Mouse (Mus musculus) neural tube, embryonic 11.5 days (tissue): ENCODE measurements at regions not wholly inside any gene's neighbourhood (a gene's known extent, or its start where the extent isn't known, plus 50 kb on each side); places are given as distances from the start of the nearest gene placed in this dataset.

Experiments
- ATAC-seq: fragments of 200-750 bp; cut with Nextera tagmentation; 2 replicates; pipeline ENCODE4 v1.8.0; 2017; ENCODE audit warnings: moderate number of reproducible peaks, mild to moderate bottlenecking, moderate TSS enrichment, moderate library complexity; ENCODE audit not compliant: insufficient read depth, low FRiP score, low TSS enrichment
- DNase-seq: peaks from one replicate; pipeline ENCODE4 v3.0.0-alpha.2; 2015; ENCODE audit warnings: low spot score
- H3K27ac ChIP-seq: fragments of 300-500 bp; sonication (generic); 2 replicates; pipeline ENCODE4 v1.5.1; 2014; ENCODE audit warnings: low read depth, mild to moderate bottlenecking, low read length
- H3K27me3 ChIP-seq: fragments of 300-500 bp; sonication (generic); 2 replicates; pipeline ENCODE4 v1.6.1; 2014; ENCODE audit warnings: mild to moderate bottlenecking, low read length, mixed read lengths; ENCODE audit not compliant: control insufficient read depth, insufficient read depth
- H3K36me3 ChIP-seq: fragments of 300-500 bp; sonication (generic); 2 replicates; pipeline ENCODE4 v1.6.1; 2014; ENCODE audit warnings: mild to moderate bottlenecking, low read length, moderate library complexity, mixed read lengths; ENCODE audit not compliant: control insufficient read depth, insufficient read depth
- H3K4me1 ChIP-seq: fragments of 300-500 bp; sonication (generic); 2 replicates; pipeline ENCODE4 v1.6.1; 2014; ENCODE audit warnings: low read length, mixed read lengths; ENCODE audit not compliant: control insufficient read depth, insufficient read depth
- H3K4me2 ChIP-seq: fragments of 300-500 bp; sonication (generic); 2 replicates; pipeline ENCODE4 v1.6.1; 2014; ENCODE audit warnings: low read depth, mild to moderate bottlenecking, moderate library complexity
- H3K4me3 ChIP-seq: fragments of 300-500 bp; sonication (generic); 2 replicates; pipeline ENCODE4 v1.5.1; 2014; ENCODE audit warnings: low read depth, low read length
- H3K9ac ChIP-seq: fragments of 300-500 bp; sonication (generic); 2 replicates; pipeline ENCODE4 v1.6.1; 2014; ENCODE audit warnings: mild to moderate bottlenecking, low read length
- H3K9me3 ChIP-seq: fragments of 300-500 bp; sonication (generic); 2 replicates; pipeline ENCODE4 v1.6.1; 2016; ENCODE audit warnings: low read length; ENCODE audit not compliant: control insufficient read depth
- WGBS: fragments of 180-500 bp; shearing (Covaris S2); extraction: QIAGEN DNeasy Blood & Tissue Kit; methylation state at CpG from one replicate; pipeline ENCODE4 v1.1.7; 2014; 5-methylcytosine and 5-hydroxymethylcytosine counted together

GRCm38 (mm10) chr7:135792918-135793317, 76.8 kb upstream of the Mki67 start:
- WGBS: 32% methylated on average over 8 of the region's 8 CpGs
- Histone ChIP-seq H3K4me2 (no peak overlapping the region), H3K4me1 (no peaks in the 10 kb centered on the region), H3K9ac (no peak overlapping the region), H3K9me3 (no peaks in the 10 kb centered on the region), H3K36me3 (no peaks in the 10 kb centered on the region), H3K27ac (no peak overlapping the region), H3K27me3 (no peaks in the 10 kb centered on the region), H3K4me3 (no peak overlapping the region)
- DNase-seq (peak; percentile 60), ATAC-seq (no peak)

- ATAC-seq (no peak), DNase-seq (no peak)
- H3K4me3 ChIP-seq: no peak overlapping the region
- no peaks in the 10 kb centered on the region for H3K9me3 ChIP-seq
- H3K36me3 ChIP-seq: no peaks in the 10 kb centered on the region
- WGBS: 47% methylated on average over 7 of the region's 7 CpGs
- no peak overlapping the region for H3K27ac ChIP-seq
- H3K4me1 ChIP-seq: no peaks in the 10 kb centered on the region
- H3K27me3 ChIP-seq: no peaks in the 10 kb centered on the region
- no peak overlapping the region for H3K9ac ChIP-seq
- H3K4me2 ChIP-seq: no peak overlapping the region
Measured at GRCm38 (mm10) chr7:135794238-135794637, 78.1 kb upstream of the Mki67 start.

- Histone ChIP-seq H3K27ac (no peak overlapping the region), H3K4me3 (no peak overlapping the region), H3K9me3 (no peaks in the 10 kb centered on the region), H3K9ac (no peak overlapping the region), H3K4me2 (no peak overlapping the region), H3K36me3 (no peaks in the 10 kb centered on the region), H3K4me1 (no peaks in the 10 kb centered on the region), H3K27me3 (no peaks in the 10 kb centered on the region)
- DNase-seq (no peak), ATAC-seq (no peak)
- 45% methylated on average over 2 of the region's 2 CpGs for WGBS
Measured at GRCm38 (mm10) chr7:135794679-135795078, 78.5 kb upstream of the Mki67 start.

GRCm38 (mm10) chr7:135798441-135798840, 82.3 kb upstream of the Mki67 start:
- Histone ChIP-seq H3K4me2 (no peak overlapping the region), H3K4me1 (no peaks in the 10 kb centered on the region), H3K27me3 (no peaks in the 10 kb centered on the region), H3K4me3 (no peak overlapping the region), H3K36me3 (no peaks in the 10 kb centered on the region), H3K27ac (no peak overlapping the region), H3K9me3 (no peaks in the 10 kb centered on the region), H3K9ac (no peak overlapping the region)
- ATAC-seq (no peak), DNase-seq (no peak)
- 76% methylated on average over 2 of the region's 2 CpGs for WGBS

- Histone ChIP-seq H3K9ac (no peak overlapping the region), H3K36me3 (no peaks in the 10 kb centered on the region), H3K4me2 (no peak overlapping the region), H3K4me1 (no peaks in the 10 kb centered on the region), H3K27me3 (no peaks in the 10 kb centered on the region), H3K4me3 (no peak overlapping the region), H3K27ac (no peak overlapping the region), H3K9me3 (no peaks in the 10 kb centered on the region)
- no peak for ATAC-seq
- WGBS: 82% methylated on average over 15 of the region's 15 CpGs
- no peak for DNase-seq
Measured at GRCm38 (mm10) chr7:135802598-135803121, 86.5 kb upstream of the Mki67 start.

- Histone ChIP-seq H3K27ac (no peak overlapping the region), H3K4me3 (no peak overlapping the region), H3K27me3 (no peaks in the 10 kb centered on the region), H3K9ac (no peak overlapping the region), H3K36me3 (no peaks in the 10 kb centered on the region), H3K4me2 (no peak overlapping the region), H3K4me1 (no peaks in the 10 kb centered on the region), H3K9me3 (no peaks in the 10 kb centered on the region)
- DNase-seq (no peak), ATAC-seq (no peak)
- 61% methylated on average over 7 of the region's 7 CpGs for WGBS
Measured at GRCm38 (mm10) chr7:135804730-135805129, 88.6 kb upstream of the Mki67 start.

GRCm38 (mm10) chr7:135806139-135806538, 90.0 kb upstream of the Mki67 start:
- H3K4me3 ChIP-seq: no peak overlapping the region
- H3K27ac ChIP-seq: no peak overlapping the region
- no peak overlapping the region for H3K9ac ChIP-seq
- no peaks in the 10 kb centered on the region for H3K9me3 ChIP-seq
- no peaks in the 10 kb centered on the region for H3K27me3 ChIP-seq
- WGBS: 87% methylated on average over 8 of the region's 8 CpGs
- no peak overlapping the region for H3K4me2 ChIP-seq
- DNase-seq: no peak
- no peak for ATAC-seq
- no peaks in the 10 kb centered on the region for H3K36me3 ChIP-seq
- no peaks in the 10 kb centered on the region for H3K4me1 ChIP-seq

GRCm38 (mm10) chr7:135806673-135807072, 90.5 kb upstream of the Mki67 start:
- H3K27ac ChIP-seq: no peak overlapping the region
- H3K27me3 ChIP-seq: no peaks in the 10 kb centered on the region
- no peaks in the 10 kb centered on the region for H3K36me3 ChIP-seq
- WGBS: 93% methylated on average over 7 of the region's 7 CpGs
- no peak for DNase-seq
- no peak overlapping the region for H3K9ac ChIP-seq
- no peak for ATAC-seq
- no peak overlapping the region for H3K4me2 ChIP-seq
- H3K4me1 ChIP-seq: no peaks in the 10 kb centered on the region
- H3K4me3 ChIP-seq: no peak overlapping the region
- no peaks in the 10 kb centered on the region for H3K9me3 ChIP-seq

GRCm38 (mm10) chr7:135809167-135809566, 93.0 kb upstream of the Mki67 start:
- no peak for DNase-seq
- 82% methylated on average over 10 of the region's 10 CpGs for WGBS
- Histone ChIP-seq H3K36me3 (no peaks in the 10 kb centered on the region), H3K27ac (no peak overlapping the region), H3K4me1 (no peaks in the 10 kb centered on the region), H3K9me3 (no peaks in the 10 kb centered on the region), H3K4me3 (no peak overlapping the region), H3K27me3 (no peaks in the 10 kb centered on the region), H3K9ac (no peak overlapping the region), H3K4me2 (no peak overlapping the region)
- no peak for ATAC-seq
